Mouse (Mus musculus) MEL (cell line): Measurements from ENCODE around the gene Tmem237.

Experiments used
- CHD1 ChIP-seq: IDR thresholded peaks from 2 replicates; pipeline ENCODE4 v1.6.1; 2012; ENCODE audit warnings: low read depth, mild to moderate bottlenecking, inconsistent platforms, low read length, improper control_type of control experiment
- CTCF ChIP-seq, 3 experiments: IDR thresholded peaks in 2 of 3; conservative IDR thresholded peaks in 1 of 3; 2 replicates each; pipeline ENCODE4 v1.5.1; 2011 to 2012; ENCODE audit warnings: low read length in 3 of 3, low read depth in 2 of 3, mild to moderate bottlenecking in 2 of 3, improper control_type of control experiment in 1 of 3, inconsistent platforms in 1 of 3, mixed read lengths in 1 of 3, moderate library complexity in 1 of 3; ENCODE audit not compliant: control insufficient read depth in 1 of 3, insufficient read depth in 1 of 3, poor library complexity in 1 of 3, severe bottlenecking in 1 of 3
- MYB ChIP-seq: IDR thresholded peaks from 2 replicates; pipeline ENCODE4 v1.6.1; 2011; ENCODE audit warnings: mild to moderate bottlenecking, low read depth, low read length, improper control_type of control experiment
- POLR2A ChIP-seq, 2 experiments: IDR thresholded peaks; 2 replicates each; pipeline ENCODE4 v1.6.1; 2011 to 2012; ENCODE audit warnings: low read length in 2 of 2, mild to moderate bottlenecking in 2 of 2, control low read depth in 1 of 2, improper control_type of control experiment in 1 of 2, low read depth in 1 of 2, moderate library complexity in 1 of 2; ENCODE audit not compliant: control insufficient read depth in 1 of 2, insufficient read depth in 1 of 2, poor library complexity in 1 of 2
- RCOR1 ChIP-seq: IDR thresholded peaks from 2 replicates; pipeline ENCODE4 v1.6.1; 2012; ENCODE audit warnings: low read depth, mild to moderate bottlenecking, inconsistent platforms, low read length, improper control_type of control experiment
- TAL1 ChIP-seq: IDR thresholded peaks from 2 replicates; pipeline ENCODE4 v1.6.1; 2012; ENCODE audit warnings: mild to moderate bottlenecking, inconsistent platforms, low read length, moderate library complexity, mixed read lengths

DNA sequence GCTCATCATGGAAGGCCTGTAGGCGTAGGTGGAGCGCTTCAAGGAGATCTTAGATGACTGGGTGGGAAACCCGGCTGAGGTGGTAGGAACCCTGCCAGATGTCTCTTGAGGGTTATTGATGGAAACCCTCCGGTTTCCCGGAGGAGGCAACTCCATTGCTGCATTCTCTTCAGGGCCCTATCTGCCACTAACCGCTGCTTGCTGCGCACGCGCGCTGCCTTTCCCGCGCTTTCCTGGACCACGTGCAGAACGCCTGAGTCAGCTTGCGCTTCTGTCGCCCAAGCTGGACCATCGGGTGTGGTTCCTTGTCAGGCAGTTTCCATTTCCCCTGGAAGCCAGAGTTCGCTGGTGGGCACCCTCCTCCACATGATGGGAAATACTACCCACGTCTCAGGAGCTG lies 25.5 kb downstream of the Tmem237 start, which contains the start of gene C2cd6:
- no peak for TF ChIP-seq MYB
- no peak for TF ChIP-seq TAL1
- TF ChIP-seq CTCF (IDR thresholded peaks at IDR 0.05 in 2 of 3, conservative IDR thresholded peaks at IDR 0.05 in 1 of 3; ENCODE audit: control insufficient read depth in 1 of 3, insufficient read depth in 1 of 3, low read depth in 2 of 3, low read length in 3 of 3, poor library complexity in 1 of 3, severe bottlenecking in 1 of 3) = no peak
- no peak for TF ChIP-seq RCOR1
- TF ChIP-seq POLR2A (IDR thresholded peaks at IDR 0.05; ENCODE audit: control insufficient read depth in 1 of 2, insufficient read depth in 1 of 2, low read depth in 1 of 2, low read length in 2 of 2, poor library complexity in 1 of 2) = no peak
- TF ChIP-seq CHD1 = no peak
